Mouse (Mus musculus) liver, embryonic 11.5 days (tissue): ENCODE data around the gene Tbkbp1. TPM values are rescaled to one million over a fixed set of nuclear protein-coding genes. Genes with fewer than 3 reads are reported as not detected.

Source experiments
- ATAC-seq: fragments of 200-750 bp; cut with Nextera tagmentation; replicated peaks from 2 replicates; pipeline ENCODE4 v1.8.0; 2017; ENCODE audit warnings: moderate number of reproducible peaks, mild to moderate bottlenecking, moderate TSS enrichment, moderate library complexity; ENCODE audit not compliant: low FRiP score
- DNase-seq: peaks from one replicate; pipeline ENCODE4 v3.0.0-alpha.2; 2017; ENCODE audit warnings: low spot score
- H3K27ac ChIP-seq: fragments of 300-500 bp; sonication (generic); 2 replicates; pipeline ENCODE4 v1.5.1; 2014; ENCODE audit warnings: mild to moderate bottlenecking, low read depth, low read length, control low read depth
- H3K27me3 ChIP-seq: fragments of 300-500 bp; sonication (generic); replicated peaks from 2 replicates; pipeline ENCODE4 v1.6.1; 2014; ENCODE audit warnings: low read length, mixed read lengths; ENCODE audit not compliant: control insufficient read depth, insufficient read depth
- H3K36me3 ChIP-seq: fragments of 300-500 bp; sonication (generic); 2 replicates; pipeline ENCODE4 v1.6.1; 2014; ENCODE audit warnings: mild to moderate bottlenecking, low read length, moderate library complexity, mixed read lengths; ENCODE audit not compliant: control insufficient read depth, insufficient read depth
- H3K4me1 ChIP-seq: fragments of 300-500 bp; sonication (generic); replicated peaks from 2 replicates; pipeline ENCODE4 v1.6.1; 2014; ENCODE audit warnings: low read length, mixed read lengths; ENCODE audit not compliant: control insufficient read depth, insufficient read depth
- H3K4me2 ChIP-seq: fragments of 300-500 bp; sonication (generic); 2 replicates; pipeline ENCODE4 v1.6.1; 2014; ENCODE audit warnings: mild to moderate bottlenecking, control low read depth, moderate library complexity
- H3K4me3 ChIP-seq: fragments of 300-500 bp; sonication (generic); 2 replicates; pipeline ENCODE4 v1.5.1; 2014; ENCODE audit warnings: low read depth, low read length, control low read depth
- H3K9ac ChIP-seq: fragments of 300-500 bp; sonication (generic); 2 replicates; pipeline ENCODE4 v1.6.1; 2014; ENCODE audit warnings: low read depth, low read length, control low read depth
- H3K9me3 ChIP-seq: fragments of 300-500 bp; sonication (generic); 2 replicates; pipeline ENCODE4 v1.6.1; 2016; ENCODE audit warnings: low read length, inconsistent platforms, mixed read lengths; ENCODE audit not compliant: control insufficient read depth
- WGBS: fragments of 180-500 bp; shearing (Covaris S2); extraction: QIAGEN DNeasy Blood & Tissue Kit; methylation state at CpG from one replicate; pipeline ENCODE4 v1.1.7; 2014; 5-methylcytosine and 5-hydroxymethylcytosine counted together
- microRNA-seq: library from miRNA; unstranded; fragments of <30 nt; microRNA quantifications from one replicate; pipeline ENCODE4, GENCODE M21; 2017; ENCODE audit warnings: borderline number of aligned reads
- polyA plus RNA-seq: library from polyadenylated mRNA; unstranded; fragments of >200 nt; fragmentation: Nextera tagmentation; extraction: Ambion mirVana; gene quantifications from 2 replicates; pipeline ENCODE4 v1.2.1, GENCODE M21; 2014

Tbkbp1 gene
- polyA plus RNA-seq, 1 experiment from 2014 or later: 5.4 TPM

GRCm38 (mm10) chr11:97086365-97086764 is 64.9 kb downstream of the Tbkbp1 start:
- WGBS: 68% methylated on average over 6 of the region's 6 CpGs
- Histone ChIP-seq H3K4me3 (no peak overlapping the region), H3K4me1 (peaks cover 3% of the 10 kb centered on the region), H3K27ac (no peak overlapping the region), H3K9ac (no peak overlapping the region), H3K27me3 (peaks cover 27% of the 10 kb centered on the region), H3K9me3 (peaks cover 5% of the 10 kb centered on the region; the same call in 1 of the 2 replicates), H3K36me3 (no peaks in the 10 kb centered on the region), H3K4me2 (no peak overlapping the region)
- DNase-seq (no peak), ATAC-seq (no peak)

Small RNA genes within 50 kb of the gene (microRNA-seq; reads per million reads assigned to microRNA genes)
- gene Mir7235: 1.1 reads per million

Other genes with a start within 250 kb of the Tbkbp1 start
- 69.6 and 71.3 TPM in 2 replicates for gene Cdk5rap3, start 235.0 kb downstream of the Tbkbp1 start, polyA plus RNA-seq
- gene Prr15l, start 223.4 kb downstream of the Tbkbp1 start, polyA plus RNA-seq: 1.8 and 2.2 TPM in 2 replicates
- gene Pnpo, start 207.5 kb downstream of the Tbkbp1 start, polyA plus RNA-seq: 206 and 226 TPM in 2 replicates
- gene Sp2, start 168.5 kb downstream of the Tbkbp1 start, polyA plus RNA-seq: 18.3 and 18.9 TPM in 2 replicates
- 0.17 TPM in 1 of 2 replicates, not detected in the other for gene Sp6, start 138.1 kb downstream of the Tbkbp1 start, polyA plus RNA-seq
- gene Scrn2, start 121.6 kb downstream of the Tbkbp1 start, polyA plus RNA-seq: 16.4 and 17.6 TPM in 2 replicates
- 0.49 and 0.58 TPM in 2 replicates for gene Lrrc46, start 110.1 kb downstream of the Tbkbp1 start, polyA plus RNA-seq
- gene Mrpl10, start 109.9 kb downstream of the Tbkbp1 start, polyA plus RNA-seq: 86.1 and 89.7 TPM in 2 replicates
- gene Osbpl7, start 100.9 kb downstream of the Tbkbp1 start, polyA plus RNA-seq: 4.9 and 6.1 TPM in 2 replicates
- gene Tbx21, start 36.2 kb downstream of the Tbkbp1 start, polyA plus RNA-seq: not detected in 2 replicates
- gene Kpnb1, start 36.4 kb upstream of the Tbkbp1 start, polyA plus RNA-seq: 78.9 and 84.4 TPM in 2 replicates
- gene Npepps, start 129.1 kb upstream of the Tbkbp1 start, polyA plus RNA-seq: 52.1 and 60.2 TPM in 2 replicates
- gene Mrpl45, start 164.2 kb upstream of the Tbkbp1 start, polyA plus RNA-seq: 62.4 and 63.2 TPM in 2 replicates
- 0.03 TPM in 2 replicates for gene Gpr179, start 200.6 kb upstream of the Tbkbp1 start, polyA plus RNA-seq
- 2.2 and 2.4 TPM in 2 replicates for gene Socs7, start 211.1 kb upstream of the Tbkbp1 start, polyA plus RNA-seq